Comparison of ENCODE assay signal across 12 mouse cellular contexts in genomic region chr6:118626246-118626645, GRCm38 (mm10).
DNase-seq lines count a peak whose midpoint lies in the region; ATAC-seq and TF ChIP-seq lines count a peak whose summit lies in the region.
"Had no signal": no experiment of that assay in that cellular context is flagged by ENCODE, and none has a peak within 500 bp of the region (broad histone marks: within the 10 kb centered on the region; RNA-seq: fewer than 3 reads in every experiment).

No protein-coding gene starts in this region.

- ATAC-seq in forebrain, embryonic 13.5 days = 0 out of 2 replicates have a peak, but pooled peaks have one; percentile 21
- no peak for ATAC-seq in forebrain, embryonic 11.5 days (replicated peaks; ENCODE audit: low FRiP score)
- no peak for ATAC-seq in liver, embryonic 14.5 days (ENCODE audit: insufficient read depth)
- ATAC-seq in liver, embryonic 11.5 days (replicated peaks; ENCODE audit: low FRiP score) = no peak

- H3K9me3 ChIP-seq in forebrain, embryonic 13.5 days (replicated peaks) = no peaks in the 10 kb centered on the region
- H3K9me3 ChIP-seq in forebrain, embryonic 11.5 days (ENCODE audit: control insufficient read depth, low read length) = no peaks in the 10 kb centered on the region
- H3K9me3 ChIP-seq in liver, embryonic 14.5 days (ENCODE audit: control insufficient read depth, low read length) = no peaks in the 10 kb centered on the region
- H3K9me3 ChIP-seq in liver, embryonic 11.5 days (ENCODE audit: control insufficient read depth, low read length) = no peaks in the 10 kb centered on the region
- H3K9me3 ChIP-seq: hindbrain, embryonic 15.5 days had no signal

- H3K36me3 ChIP-seq in forebrain, embryonic 13.5 days (ENCODE audit: poor library complexity, severe bottlenecking) = no peaks in the 10 kb centered on the region
- H3K36me3 ChIP-seq in forebrain, embryonic 11.5 days (ENCODE audit: control insufficient read depth, insufficient read depth, low read length) = no peaks in the 10 kb centered on the region
- H3K36me3 ChIP-seq in liver, embryonic 14.5 days (replicated peaks; ENCODE audit: control insufficient read depth, insufficient read depth, low read depth) = no peaks in the 10 kb centered on the region
- H3K36me3 ChIP-seq in liver, embryonic 11.5 days (ENCODE audit: control insufficient read depth, insufficient read depth, low read length) = no peaks in the 10 kb centered on the region

- no peaks in the 10 kb centered on the region for H3K4me1 ChIP-seq in forebrain, embryonic 13.5 days
- H3K4me1 ChIP-seq in forebrain, embryonic 11.5 days (replicated peaks; ENCODE audit: control insufficient read depth, insufficient read depth, low read length) = no peaks in the 10 kb centered on the region
- peaks cover 0 to 4% of the 10 kb centered on the region in 2 experiments; a peak in 2 of 4 replicates for H3K4me1 ChIP-seq in liver, embryonic 14.5 days (replicated peaks; ENCODE audit: control insufficient read depth in 2 of 2, insufficient read depth in 2 of 2, low read length in 1 of 2)
- H3K4me1 ChIP-seq in liver, embryonic 11.5 days (replicated peaks; ENCODE audit: control insufficient read depth, insufficient read depth, low read length) = no peaks in the 10 kb centered on the region
- H3K4me1 ChIP-seq: hindbrain, embryonic 15.5 days had no signal

- H3K4me2 ChIP-seq in forebrain, embryonic 13.5 days = no peak overlapping the region
- H3K4me2 ChIP-seq in forebrain, embryonic 11.5 days (ENCODE audit: low read depth, low read length, severe bottlenecking) = no peak overlapping the region
- H3K4me2 ChIP-seq in liver, embryonic 14.5 days (ENCODE audit: low read depth) = no peak overlapping the region
- no peak overlapping the region for H3K4me2 ChIP-seq in liver, embryonic 11.5 days
- H3K4me2 ChIP-seq: hindbrain, embryonic 15.5 days had no signal

- no peak overlapping the region for H3K9ac ChIP-seq in forebrain, embryonic 13.5 days
- H3K9ac ChIP-seq in forebrain, embryonic 11.5 days (ENCODE audit: low read length) = no peak overlapping the region
- H3K9ac ChIP-seq in liver, embryonic 14.5 days (replicated peaks) = no peak overlapping the region
- H3K9ac ChIP-seq in liver, embryonic 11.5 days (ENCODE audit: low read depth, low read length) = no peak overlapping the region
- H3K9ac ChIP-seq: hindbrain, embryonic 15.5 days had no signal

- TF ChIP-seq CTCF in liver, embryonic 14.5 days (IDR thresholded peaks at IDR 0.05; ENCODE audit: low read depth) = peak; percentile 26; the same call in 1 of the 2 replicates

- intact Hi-C loops in heart, postnatal 36 days (cut with DNase I) = no loop called here

- H3K27me3 ChIP-seq in forebrain, embryonic 13.5 days = no peaks in the 10 kb centered on the region
- no peaks in the 10 kb centered on the region for H3K27me3 ChIP-seq in forebrain, embryonic 11.5 days (ENCODE audit: control insufficient read depth, insufficient read depth, low read length)
- no peaks in the 10 kb centered on the region for H3K27me3 ChIP-seq in liver, embryonic 14.5 days (ENCODE audit: control insufficient read depth, insufficient read depth, low read length)
- no peaks in the 10 kb centered on the region for H3K27me3 ChIP-seq in liver, embryonic 11.5 days (replicated peaks; ENCODE audit: control insufficient read depth, insufficient read depth, low read length)
- H3K27me3 ChIP-seq: hindbrain, embryonic 15.5 days had no signal

- H3K4me3 ChIP-seq in forebrain, embryonic 13.5 days = no peak overlapping the region
- H3K4me3 ChIP-seq in forebrain, embryonic 11.5 days (ENCODE audit: low read depth, low read length) = no peak overlapping the region
- no peak overlapping the region for H3K4me3 ChIP-seq in liver, embryonic 14.5 days (ENCODE audit: insufficient read depth in 1 of 2, low read depth in 2 of 2, low read length in 2 of 2)
- H3K4me3 ChIP-seq in liver, embryonic 11.5 days (ENCODE audit: low read depth, low read length) = no peak overlapping the region
- H3K4me3 ChIP-seq: hindbrain, embryonic 15.5 days had no signal

- TF ChIP-seq EP300 in liver, embryonic 14.5 days (IDR thresholded peaks at IDR 0.05; ENCODE audit: low read depth) = no peak

- no peak overlapping the region for H3K27ac ChIP-seq in forebrain, embryonic 13.5 days
- no peak overlapping the region for H3K27ac ChIP-seq in forebrain, embryonic 11.5 days (ENCODE audit: low read depth, low read length)
- no peak overlapping the region for H3K27ac ChIP-seq in liver, embryonic 14.5 days
- H3K27ac ChIP-seq in liver, embryonic 11.5 days (ENCODE audit: low read depth, low read length) = no peak overlapping the region
- H3K27ac ChIP-seq: hindbrain, embryonic 15.5 days; macrophage had no signal

- 57% methylated on average over 4 of the region's 4 CpGs for WGBS in forebrain, embryonic 13.5 days
- WGBS in forebrain, embryonic 11.5 days = 63% methylated on average over 4 of the region's 4 CpGs
- WGBS in liver, embryonic 14.5 days (ENCODE audit: insufficient replicate concordance) = 50% methylated on average over 4 of the region's 4 CpGs
- WGBS in liver, embryonic 11.5 days = 62% methylated on average over 4 of the region's 4 CpGs

- no peak for DNase-seq in forebrain, embryonic 11.5 days (ENCODE audit: low spot score)
- DNase-seq in liver, embryonic 14.5 days (ENCODE audit: low read depth in 3 of 3, low spot score in 3 of 3) = peak in 1 of 3 experiments; percentile 9
- no peak for DNase-seq in liver, embryonic 11.5 days (ENCODE audit: low spot score)
- peak; percentile 36 for DNase-seq in R1 (ENCODE audit: low read depth, low spot score)
- DNase-seq in hindlimb bud, embryonic 11.5 days (ENCODE audit: extremely low spot score, low read depth, low spot score) = peak; percentile 3
- no peak for DNase-seq in spleen, postnatal 4 days (ENCODE audit: low spot score in 2 of 2)
- DNase-seq in heart, postnatal 36 days = no peak
- DNase-seq: gastrocnemius, postnatal 14 days; thymus, adult 2 months had no signal

Comparison
In these comparisons a context has a peak if more than half of its experiments do, and no peak if none do; other contexts are left out.
1. DNase-seq: peak in R1 (single experiment) and hindlimb bud, embryonic 11.5 days (single experiment); none in forebrain, embryonic 11.5 days (single experiment), liver, embryonic 11.5 days (single experiment), spleen, postnatal 4 days (0 of 2) and heart, postnatal 36 days (0 of 2).